11 mouse cellular contexts compared by ENCODE assay signal in genomic region chr2:93313768-93314632, GRCm38 (mm10). TPM values are rescaled to one million over a fixed set of nuclear protein-coding genes. Genes with fewer than 3 reads are reported as not detected.
DNase-seq lines count a peak whose midpoint lies in the region; ATAC-seq and TF ChIP-seq lines count a peak whose summit lies in the region.
"Had no signal": no experiment of that assay in that cellular context is flagged by ENCODE, and none has a peak within 500 bp of the region (broad histone marks: within the 10 kb centered on the region; RNA-seq: fewer than 3 reads in every experiment).

No protein-coding gene starts in this region.

- H3K27me3 ChIP-seq in forebrain, embryonic 13.5 days: no peaks in the 10 kb centered on the region
- no peaks in the 10 kb centered on the region for H3K27me3 ChIP-seq in kidney, adult 2 months (replicated peaks; ENCODE audit: control insufficient read depth, insufficient read depth, low read length)
- H3K27me3 ChIP-seq in midbrain, postnatal 0 days (ENCODE audit: insufficient read depth, low read length): no peaks in the 10 kb centered on the region
- H3K27me3 ChIP-seq: embryonic facial prominence, embryonic 12.5 days had no signal

- H3K9ac ChIP-seq in forebrain, embryonic 13.5 days: no peak overlapping the region
- no peak overlapping the region for H3K9ac ChIP-seq in midbrain, postnatal 0 days (replicated peaks; ENCODE audit: low read length, poor library complexity, severe bottlenecking)
- H3K9ac ChIP-seq: embryonic facial prominence, embryonic 12.5 days; liver, postnatal 0 days had no signal

- WGBS in forebrain, embryonic 13.5 days: 56% methylated on average over 15 of the region's 15 CpGs
- WGBS in kidney, adult 2 months: 34% methylated on average over 15 of the region's 15 CpGs
- 29% methylated on average over 15 of the region's 15 CpGs for WGBS in midbrain, postnatal 0 days
- WGBS in lung, adult 2 months: 53% methylated on average over 15 of the region's 15 CpGs

- TF ChIP-seq POLR2A in kidney, adult 2 months (IDR thresholded peaks at IDR 0.05; ENCODE audit: low read depth, low read length): no peak
- TF ChIP-seq POLR2A in lung, adult 2 months (IDR thresholded peaks at IDR 0.05; ENCODE audit: borderline replicate concordance, extremely low read depth, low read depth, low read length): no peak

- intact Hi-C loops in gastrocnemius, adult 2 months (cut with DNase I): no loop called here
- intact Hi-C loops in left cerebral cortex, postnatal 4 days (cut with DNase I): no loop called here

- no peak overlapping the region for H3K4me2 ChIP-seq in forebrain, embryonic 13.5 days
- H3K4me2 ChIP-seq in midbrain, postnatal 0 days (ENCODE audit: low read depth, low read length, poor library complexity, severe bottlenecking): no peak overlapping the region
- H3K4me2 ChIP-seq: embryonic facial prominence, embryonic 12.5 days had no signal

- no peak for ATAC-seq in forebrain, embryonic 13.5 days
- ATAC-seq in midbrain, postnatal 0 days (ENCODE audit: low FRiP score): no peak
- ATAC-seq: liver, postnatal 0 days had no signal

- H3K36me3 ChIP-seq in forebrain, embryonic 13.5 days (ENCODE audit: poor library complexity, severe bottlenecking): peaks cover 28% of the 10 kb centered on the region; the same call in 1 of the 2 replicates
- H3K36me3 ChIP-seq in kidney, adult 2 months (ENCODE audit: control insufficient read depth, insufficient read depth, low read length): no peaks in the 10 kb centered on the region
- no peaks in the 10 kb centered on the region for H3K36me3 ChIP-seq in midbrain, postnatal 0 days (ENCODE audit: insufficient read depth, low read length)
- H3K36me3 ChIP-seq: embryonic facial prominence, embryonic 12.5 days had no signal

- H3K9me3 ChIP-seq in forebrain, embryonic 13.5 days (replicated peaks): no peaks in the 10 kb centered on the region
- no peaks in the 10 kb centered on the region for H3K9me3 ChIP-seq in midbrain, postnatal 0 days (ENCODE audit: low read length)
- H3K9me3 ChIP-seq: embryonic facial prominence, embryonic 12.5 days had no signal

- no peak overlapping the region for H3K27ac ChIP-seq in gastrocnemius, adult 2 months
- H3K27ac ChIP-seq in forebrain, embryonic 13.5 days: peak overlapping the region; percentile 31
- no peak overlapping the region for H3K27ac ChIP-seq in kidney, adult 2 months (ENCODE audit: insufficient read depth, low read depth, low read length)
- no peak overlapping the region for H3K27ac ChIP-seq in midbrain, postnatal 0 days (ENCODE audit: low read depth, low read length)
- H3K27ac ChIP-seq: embryonic facial prominence, embryonic 12.5 days had no signal

- H3K4me1 ChIP-seq in forebrain, embryonic 13.5 days: peaks cover 32% of the 10 kb centered on the region
- H3K4me1 ChIP-seq in kidney, adult 2 months (ENCODE audit: control insufficient read depth, insufficient read depth, low read length): peaks cover 5% of the 10 kb centered on the region; the same call in 1 of the 2 replicates
- H3K4me1 ChIP-seq in midbrain, postnatal 0 days (ENCODE audit: insufficient read depth, low read length): peaks cover 9% of the 10 kb centered on the region; the same call in 1 of the 2 replicates
- H3K4me1 ChIP-seq in lung, adult 2 months (ENCODE audit: control insufficient read depth, insufficient read depth, low read length): peaks cover 4% of the 10 kb centered on the region; the same call in 1 of the 2 replicates

- TF ChIP-seq CTCF in gastrocnemius, adult 2 months (IDR thresholded peaks at IDR 0.05): no peak
- TF ChIP-seq CTCF in kidney, adult 2 months (conservative IDR thresholded peaks at IDR 0.05; ENCODE audit: insufficient read depth, insufficient read length, low read depth, low read length): no peak
- no peak for TF ChIP-seq CTCF in midbrain, postnatal 0 days (IDR thresholded peaks at IDR 0.05)
- no peak for TF ChIP-seq CTCF in lung, adult 2 months (IDR thresholded peaks at IDR 0.05; ENCODE audit: insufficient read depth, low read length)

- H3K4me3 ChIP-seq in gastrocnemius, adult 2 months: no peak overlapping the region
- H3K4me3 ChIP-seq in forebrain, embryonic 13.5 days: no peak overlapping the region
- H3K4me3 ChIP-seq in kidney, adult 2 months (ENCODE audit: insufficient read depth, low read depth, low read length): no peak overlapping the region
- no peak overlapping the region for H3K4me3 ChIP-seq in midbrain, postnatal 0 days (ENCODE audit: low read depth, low read length)
- no peak overlapping the region for H3K4me3 ChIP-seq in lung, adult 2 months (replicated peaks; ENCODE audit: extremely low read depth, low read depth, low read length)
- H3K4me3 ChIP-seq: embryonic facial prominence, embryonic 12.5 days had no signal

- DNase-seq in gastrocnemius, adult 2 months: peak; percentile 46
- no peak for DNase-seq in gastrocnemius, adult 18-20 months (ENCODE audit: low spot score)
- peak; percentile 71 for DNase-seq in kidney, adult 2 months
- DNase-seq in midbrain, postnatal 0 days (ENCODE audit: low spot score): peak; percentile 51
- no peak for DNase-seq in lung, adult 2 months
- no peak for DNase-seq in left cerebral cortex, postnatal 4 days
- DNase-seq in layer of hippocampus, adult 8-10 months (ENCODE audit: low spot score in 2 of 2): no peak
- DNase-seq: B cell, adult 2 months; liver, postnatal 0 days had no signal

RNA-seq across cellular contexts. Expression of gene Tspan18, which starts 20.3 kb away (rescaled TPM):
- 1 to 10 TPM; 1.5 to 2.4 TPM for total RNA-seq in gastrocnemius, adult 2 months (2021)
- total RNA-seq in gastrocnemius, adult 18-20 months (2021): 1 to 10 TPM; 1.1 to 1.6 TPM
- polyA plus RNA-seq in forebrain, embryonic 13.5 days (2015; fragmentation: Nextera tagmentation; extraction: Ambion mirVana): 22.2 and 26.5 TPM in 2 replicates
- polyA plus RNA-seq in kidney, adult 2 months (2012; rRNA removed): 18.9 and 20.9 TPM in 2 replicates
- 19.8 and 21.5 TPM in 2 replicates for total RNA-seq in midbrain, postnatal 0 days (2014; rRNA removed)
- polyA plus RNA-seq in midbrain, postnatal 0 days (2015; fragmentation: Nextera tagmentation; extraction: Ambion mirVana): 13.2 and 16.5 TPM in 2 replicates
- polyA plus RNA-seq in lung, adult 2 months (2012; rRNA removed): 158 and 172 TPM in 2 replicates
- total RNA-seq in left cerebral cortex, postnatal 4 days (2021): 10 to 100 TPM; 13.8 to 14.6 TPM
- 10 to 100 TPM; 20.9 to 31.4 (median 27.3) TPM for total RNA-seq in layer of hippocampus, adult 8-10 months (2022)

Comparison
In these comparisons a context has a peak if more than half of its experiments do, and no peak if none do; other contexts are left out.
1. DNase-seq: peak in gastrocnemius, adult 2 months (single experiment), kidney, adult 2 months (single experiment) and midbrain, postnatal 0 days (single experiment); none in gastrocnemius, adult 18-20 months (single experiment), lung, adult 2 months (single experiment), left cerebral cortex, postnatal 4 days (single experiment) and layer of hippocampus, adult 8-10 months (0 of 2).